Mouse (Mus musculus) embryonic facial prominence, embryonic 13.5 days (tissue): ENCODE measurements around the gene Fancg. TPM values are rescaled to one million over a fixed set of nuclear protein-coding genes. Genes with fewer than 3 reads are reported as not detected.

Experiments
- ATAC-seq: fragments of 200-750 bp; cut with Nextera tagmentation; 2 replicates; pipeline ENCODE4 v1.8.0; 2017; ENCODE audit warnings: low read depth; ENCODE audit not compliant: insufficient number of reproducible peaks, insufficient read depth, low FRiP score, low TSS enrichment
- H3K27ac ChIP-seq: fragments of 300-500 bp; sonication (generic); 2 replicates; pipeline ENCODE4 v1.5.1; 2015; ENCODE audit warnings: moderate library complexity, mild to moderate bottlenecking, inconsistent platforms
- H3K27me3 ChIP-seq: fragments of 300-500 bp; sonication (generic); 2 replicates; pipeline ENCODE4 v1.6.1; 2015; ENCODE audit warnings: mild to moderate bottlenecking, inconsistent platforms
- H3K36me3 ChIP-seq: fragments of 300-500 bp; sonication (generic); 2 replicates; pipeline ENCODE4 v1.6.1; 2015; ENCODE audit warnings: mild to moderate bottlenecking, inconsistent platforms
- H3K4me1 ChIP-seq: fragments of 300-500 bp; sonication (generic); 2 replicates; pipeline ENCODE4 v1.6.1; 2015; ENCODE audit warnings: inconsistent platforms
- H3K4me2 ChIP-seq: fragments of 300-500 bp; sonication (generic); 2 replicates; pipeline ENCODE4 v1.6.1; 2015; ENCODE audit warnings: moderate library complexity, mild to moderate bottlenecking, inconsistent platforms
- H3K4me3 ChIP-seq: fragments of 300-500 bp; sonication (generic); 2 replicates; pipeline ENCODE4 v1.5.1; 2015; ENCODE audit warnings: mild to moderate bottlenecking, inconsistent platforms
- H3K9ac ChIP-seq: fragments of 300-500 bp; sonication (generic); 2 replicates; pipeline ENCODE4 v1.6.1; 2015; ENCODE audit warnings: mild to moderate bottlenecking, inconsistent platforms
- H3K9me3 ChIP-seq: fragments of 300-500 bp; sonication (generic); 2 replicates; pipeline ENCODE4 v1.6.1; 2016; ENCODE audit warnings: inconsistent platforms
- WGBS: fragments of 180-500 bp; shearing (Covaris S2); methylation state at CpG from one replicate; pipeline ENCODE4 v1.1.7; 2015; ENCODE audit warnings: mixed read lengths; 5-methylcytosine and 5-hydroxymethylcytosine counted together
- polyA plus RNA-seq: library from polyadenylated mRNA; unstranded; fragments of >200 nt; fragmentation: Nextera tagmentation; extraction: Ambion mirVana; gene quantifications from 2 replicates; pipeline ENCODE4 v1.2.1, GENCODE M21; 2015

The Fancg gene
- polyA plus RNA-seq, 1 experiment from 2014 or later = 26.6 TPM

- peak within 1 kb of the TSS; percentile 64 for H3K4me2 ChIP-seq
- WGBS = 1% methylated on average over 38 of the region's 38 CpGs
Observed at GRCm38 (mm10) chr4:43031237-43031995, 21.1 kb upstream of the Fancg start, which contains the start of gene Stoml2. Gene Stoml2 (minus strand): TSS chr4:43031710.

GRCm38 (mm10) chr4:43030780-43031230, 20.5 kb upstream of the Fancg start:
- H3K9me3 ChIP-seq = no peaks in the 10 kb centered on the region
- under 1% methylated on average over 28 of the region's 28 CpGs for WGBS
- no peaks in the 10 kb centered on the region for H3K27me3 ChIP-seq
- H3K4me3 ChIP-seq = peak overlapping the region; percentile 81
- peak overlapping the region; percentile 90 for H3K27ac ChIP-seq
- H3K4me2 ChIP-seq = peak overlapping the region; percentile 64
- peaks cover 68% of the 10 kb centered on the region for H3K36me3 ChIP-seq
- peak; percentile 28; the same call in 1 of the 2 replicates for ATAC-seq
- H3K9ac ChIP-seq = peak overlapping the region; percentile 95
- H3K4me1 ChIP-seq = peaks cover 14% of the 10 kb centered on the region

More at GRCm38 (mm10) chr4:43031237-43031995, 21.1 kb upstream of the Fancg start, which contains the start of gene Stoml2:
- peaks cover 14% of the 10 kb centered on the region for H3K4me1 ChIP-seq
- peak within 1 kb of the TSS; percentile 81 for H3K4me3 ChIP-seq
- ATAC-seq = peak; percentile 92
- no peaks in the 10 kb centered on the region for H3K27me3 ChIP-seq
- peak within 1 kb of the TSS; percentile 95 for H3K9ac ChIP-seq
- H3K27ac ChIP-seq = peak within 1 kb of the TSS; percentile 90
- no peaks in the 10 kb centered on the region for H3K9me3 ChIP-seq
- peaks cover 74% of the 10 kb centered on the region for H3K36me3 ChIP-seq

GRCm38 (mm10) chr4:43030352-43030751, 20.0 kb upstream of the Fancg start:
- H3K27me3 ChIP-seq = no peaks in the 10 kb centered on the region
- no peak for ATAC-seq
- H3K9me3 ChIP-seq = no peaks in the 10 kb centered on the region
- H3K9ac ChIP-seq = peak overlapping the region; percentile 95
- no peak overlapping the region for H3K27ac ChIP-seq
- peaks cover 63% of the 10 kb centered on the region for H3K36me3 ChIP-seq
- peaks cover 14% of the 10 kb centered on the region for H3K4me1 ChIP-seq
- H3K4me3 ChIP-seq = peak overlapping the region; percentile 81
- H3K4me2 ChIP-seq = peak overlapping the region; percentile 64
- 79% methylated on average over 9 of the region's 9 CpGs for WGBS

- Histone ChIP-seq H3K4me1 (peaks cover 17% of the 10 kb centered on the region), H3K4me2 (peak overlapping the region; percentile 64), H3K4me3 (peak overlapping the region; percentile 81; the same call in 1 of the 2 replicates), H3K9me3 (no peaks in the 10 kb centered on the region), H3K9ac (peak overlapping the region; percentile 95; the same call in 1 of the 2 replicates), H3K27ac (no peak overlapping the region), H3K27me3 (no peaks in the 10 kb centered on the region), H3K36me3 (peaks cover 57% of the 10 kb centered on the region)
- 90% methylated on average over 9 of the region's 9 CpGs for WGBS
- ATAC-seq = no peak
Observed at GRCm38 (mm10) chr4:43029749-43030148, 19.4 kb upstream of the Fancg start.

GRCm38 (mm10) chr4:43029121-43029520, 18.8 kb upstream of the Fancg start:
- WGBS = 94% methylated on average over 7 of the region's 7 CpGs
- H3K27me3 ChIP-seq = no peaks in the 10 kb centered on the region

GRCm38 (mm10) chr4:43025084-43025960, 15.0 kb upstream of the Fancg start, which contains the start of gene Pigo:
Gene Pigo (minus strand): TSS chr4:43025819.
- Histone ChIP-seq H3K4me2 (peak within 1 kb of the TSS; percentile 76), H3K27ac (peak within 1 kb of the TSS; percentile 89), H3K9ac (peak within 1 kb of the TSS; percentile 76), H3K4me3 (peak within 1 kb of the TSS; percentile 68), H3K36me3 (peaks cover 71% of the 10 kb centered on the region), H3K9me3 (no peaks in the 10 kb centered on the region), H3K27me3 (no peaks in the 10 kb centered on the region), H3K4me1 (peaks cover 19% of the 10 kb centered on the region)
- ATAC-seq = peak; percentile 83
- 5% methylated on average over 42 of the region's 42 CpGs for WGBS

More at GRCm38 (mm10) chr4:43029121-43029520, 18.8 kb upstream of the Fancg start:
- Histone ChIP-seq H3K4me1 (peaks cover 23% of the 10 kb centered on the region), H3K9me3 (no peaks in the 10 kb centered on the region), H3K4me2 (no peak overlapping the region), H3K9ac (no peak overlapping the region), H3K36me3 (peaks cover 51% of the 10 kb centered on the region), H3K4me3 (no peak overlapping the region), H3K27ac (no peak overlapping the region)
- no peak for ATAC-seq

- peaks cover 75% of the 10 kb centered on the region for H3K36me3 ChIP-seq
- H3K9me3 ChIP-seq = no peaks in the 10 kb centered on the region
- H3K27ac ChIP-seq = peak overlapping the region; percentile 89
- no peaks in the 10 kb centered on the region for H3K27me3 ChIP-seq
- peak overlapping the region; percentile 76 for H3K4me2 ChIP-seq
- H3K9ac ChIP-seq = peak overlapping the region; percentile 76
- H3K4me3 ChIP-seq = peak overlapping the region; percentile 68
- 76% methylated on average over 14 of the region's 14 CpGs for WGBS
- ATAC-seq = no peak
- H3K4me1 ChIP-seq = peaks cover 14% of the 10 kb centered on the region
Observed at GRCm38 (mm10) chr4:43024673-43025072, 14.4 kb upstream of the Fancg start.

GRCm38 (mm10) chr4:43021341-43021740, 11.0 kb upstream of the Fancg start:
- no peak for ATAC-seq
- no peaks in the 10 kb centered on the region for H3K27me3 ChIP-seq

GRCm38 (mm10) chr4:43020876-43021275, 10.6 kb upstream of the Fancg start:
- no peak overlapping the region for H3K9ac ChIP-seq
- no peaks in the 10 kb centered on the region for H3K27me3 ChIP-seq
- no peak for ATAC-seq
- H3K36me3 ChIP-seq = peaks cover 74% of the 10 kb centered on the region
- no peaks in the 10 kb centered on the region for H3K9me3 ChIP-seq
- H3K4me1 ChIP-seq = peaks cover 14% of the 10 kb centered on the region
- no peak overlapping the region for H3K4me2 ChIP-seq
- WGBS = 88% methylated on average over 16 of the region's 16 CpGs
- H3K4me3 ChIP-seq = no peak overlapping the region
- H3K27ac ChIP-seq = no peak overlapping the region

More at GRCm38 (mm10) chr4:43021341-43021740, 11.0 kb upstream of the Fancg start:
- no peak overlapping the region for H3K4me3 ChIP-seq
- H3K9me3 ChIP-seq = no peaks in the 10 kb centered on the region
- no peak overlapping the region for H3K4me2 ChIP-seq
- H3K36me3 ChIP-seq = peaks cover 74% of the 10 kb centered on the region
- H3K4me1 ChIP-seq = peaks cover 14% of the 10 kb centered on the region
- 76% methylated on average over 17 of the region's 17 CpGs for whole genome bisulfite sequencing
- no peak overlapping the region for H3K9ac ChIP-seq
- H3K27ac ChIP-seq = no peak overlapping the region

- WGBS = 94% methylated on average over 23 of the region's 23 CpGs
- H3K4me3 ChIP-seq = no peak overlapping the region
- H3K27me3 ChIP-seq = no peaks in the 10 kb centered on the region
- no peak overlapping the region for H3K27ac ChIP-seq
- ATAC-seq = no peak
- H3K4me2 ChIP-seq = no peak overlapping the region
- H3K9me3 ChIP-seq = no peaks in the 10 kb centered on the region
- H3K36me3 ChIP-seq = peaks cover 74% of the 10 kb centered on the region
- no peak overlapping the region for H3K9ac ChIP-seq
- H3K4me1 ChIP-seq = peaks cover 11% of the 10 kb centered on the region
Observed at GRCm38 (mm10) chr4:43019641-43020465, 9.5 kb upstream of the Fancg start.
